26 mouse cellular contexts compared by ENCODE assay signal in the genomic region with DNA sequence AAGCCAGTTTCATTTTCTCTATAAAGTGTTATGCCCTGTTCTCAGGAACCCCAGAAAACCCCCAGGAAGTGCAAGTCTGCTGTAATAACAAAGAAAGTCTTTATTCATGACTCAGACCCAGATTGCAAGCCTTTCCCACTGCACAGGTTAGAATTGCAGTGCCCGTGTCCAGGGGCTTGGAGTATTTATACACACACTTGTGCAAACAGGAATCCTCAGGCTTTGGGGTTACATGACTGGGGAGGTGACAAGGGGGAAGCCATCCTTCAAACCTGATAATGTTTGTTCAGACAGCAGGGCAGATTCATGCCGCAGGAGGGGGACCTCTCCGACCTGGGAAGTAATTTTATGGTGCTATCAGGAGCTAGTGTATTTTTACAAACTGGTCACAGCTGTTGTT.
DNase-seq lines count a peak whose midpoint lies in the region; ATAC-seq and TF ChIP-seq lines count a peak whose summit lies in the region.
"Had no signal": no experiment of that assay in that cellular context is flagged by ENCODE, and none has a peak within 500 bp of the region (broad histone marks: within the 10 kb centered on the region; RNA-seq: fewer than 3 reads in every experiment).

No protein-coding gene starts in this region.

- no peak overlapping the region for H3K27ac ChIP-seq in lung, embryonic 14.5 days (ENCODE audit: low read depth)
- no peak overlapping the region for H3K27ac ChIP-seq in neural tube, embryonic 11.5 days (ENCODE audit: low read depth, low read length)
- H3K27ac ChIP-seq: embryonic facial prominence, embryonic 15.5 days; limb, embryonic 10.5 days; liver, embryonic 15.5 days; macrophage; midbrain, embryonic 10.5 days; neural tube, embryonic 12.5 days had no signal

- H3K9me3 ChIP-seq in lung, embryonic 14.5 days (ENCODE audit: low read depth, low read length): no peaks in the 10 kb centered on the region
- no peaks in the 10 kb centered on the region for H3K9me3 ChIP-seq in neural tube, embryonic 11.5 days (ENCODE audit: control insufficient read depth, low read length)
- H3K9me3 ChIP-seq: embryonic facial prominence, embryonic 15.5 days; limb, embryonic 10.5 days; liver, embryonic 15.5 days; midbrain, embryonic 10.5 days; neural tube, embryonic 12.5 days had no signal

- ATAC-seq in CD4-positive, CD25-positive, alpha-beta regulatory T cell, adult 4 months: no peak
- ATAC-seq in lung, embryonic 14.5 days (ENCODE audit: insufficient read depth): no peak
- ATAC-seq in neural tube, embryonic 11.5 days (ENCODE audit: insufficient read depth, low FRiP score, low TSS enrichment): no peak
- ATAC-seq: forebrain, embryonic 14.5 days; hindbrain, embryonic 16.5 days; intestine, postnatal 0 days had no signal

- no peaks in the 10 kb centered on the region for H3K4me1 ChIP-seq in lung, embryonic 14.5 days (ENCODE audit: insufficient read depth)
- H3K4me1 ChIP-seq in neural tube, embryonic 11.5 days (ENCODE audit: control insufficient read depth, insufficient read depth, low read length): no peaks in the 10 kb centered on the region
- H3K4me1 ChIP-seq: embryonic facial prominence, embryonic 15.5 days; limb, embryonic 10.5 days; liver, embryonic 15.5 days; midbrain, embryonic 10.5 days; neural tube, embryonic 12.5 days had no signal

- 32% methylated on average over 3 of the region's 3 CpGs for WGBS in lung, embryonic 14.5 days
- 53% methylated on average over 3 of the region's 3 CpGs for WGBS in neural tube, embryonic 11.5 days

- no peak for TF ChIP-seq CTCF in lung, embryonic 14.5 days (IDR thresholded peaks at IDR 0.05; ENCODE audit: low read depth)

- no peak overlapping the region for H3K9ac ChIP-seq in lung, embryonic 14.5 days
- H3K9ac ChIP-seq in neural tube, embryonic 11.5 days (ENCODE audit: low read length): no peak overlapping the region
- H3K9ac ChIP-seq: embryonic facial prominence, embryonic 15.5 days; liver, embryonic 15.5 days; neural tube, embryonic 12.5 days had no signal

- no peak overlapping the region for H3K4me2 ChIP-seq in lung, embryonic 14.5 days
- H3K4me2 ChIP-seq in neural tube, embryonic 11.5 days (ENCODE audit: low read depth): no peak overlapping the region
- H3K4me2 ChIP-seq: embryonic facial prominence, embryonic 15.5 days; heart, embryonic 11.5 days; liver, embryonic 15.5 days; neural tube, embryonic 12.5 days had no signal

- DNase-seq in CD4-positive, CD25-positive, alpha-beta regulatory T cell, adult 2 months (ENCODE audit: low read depth, low spot score): peak; percentile 0
- peak; percentile 0 for DNase-seq in lung, embryonic 14.5 days
- DNase-seq in lung, postnatal 10 days: no peak
- DNase-seq in embryo, embryonic 11 days: peak; percentile 23
- peak; percentile 9 for DNase-seq in neural tube, embryonic 11.5 days (ENCODE audit: low spot score)
- no peak for DNase-seq in gastrocnemius, postnatal 36 days
- DNase-seq in thymus, postnatal 25 days: no peak
- DNase-seq: adrenal gland, postnatal 25 days; cerebellum, postnatal 10 days; heart, adult 11 months; liver; retina, postnatal 1 day; right cerebral cortex, postnatal 25 days; spleen, adult 18-20 months; thymus, postnatal 14 days had no signal

- intact Hi-C loops in gastrocnemius, postnatal 36 days (cut with DNase I): no loop called here

- H3K27me3 ChIP-seq in lung, embryonic 14.5 days (ENCODE audit: insufficient read depth, low read length): no peaks in the 10 kb centered on the region
- no peaks in the 10 kb centered on the region for H3K27me3 ChIP-seq in neural tube, embryonic 11.5 days (ENCODE audit: control insufficient read depth, insufficient read depth, low read length)
- H3K27me3 ChIP-seq: embryonic facial prominence, embryonic 15.5 days; liver, embryonic 15.5 days; neural tube, embryonic 12.5 days had no signal

- no peaks in the 10 kb centered on the region for H3K36me3 ChIP-seq in lung, embryonic 14.5 days (ENCODE audit: insufficient read depth)
- H3K36me3 ChIP-seq in neural tube, embryonic 11.5 days (ENCODE audit: control insufficient read depth, insufficient read depth, low read length): no peaks in the 10 kb centered on the region
- H3K36me3 ChIP-seq: embryonic facial prominence, embryonic 15.5 days; limb, embryonic 10.5 days; liver, embryonic 15.5 days; midbrain, embryonic 10.5 days; neural tube, embryonic 12.5 days had no signal

- H3K4me3 ChIP-seq in lung, embryonic 14.5 days (ENCODE audit: low read depth, low read length): no peak overlapping the region
- H3K4me3 ChIP-seq in neural tube, embryonic 11.5 days (ENCODE audit: low read depth, low read length): no peak overlapping the region
- H3K4me3 ChIP-seq: embryonic facial prominence, embryonic 15.5 days; limb, embryonic 10.5 days; liver, embryonic 15.5 days; midbrain, embryonic 10.5 days; neural tube, embryonic 12.5 days had no signal

Comparison
In these comparisons a context has a peak if more than half of its experiments do, and no peak if none do; other contexts are left out.
1. DNase-seq: peak in CD4-positive, CD25-positive, alpha-beta regulatory T cell, adult 2 months (single experiment), lung, embryonic 14.5 days (single experiment), embryo, embryonic 11 days (single experiment) and neural tube, embryonic 11.5 days (single experiment); none in lung, postnatal 10 days (single experiment), gastrocnemius, postnatal 36 days (0 of 2) and thymus, postnatal 25 days (single experiment).